Mouse (Mus musculus) CH12.LX (cell line): Measurements from ENCODE around the gene Maats1.

ENCODE experiments used
- CHD1 ChIP-seq: IDR thresholded peaks from 2 replicates; pipeline ENCODE4 v1.6.1; 2012; ENCODE audit warnings: low read depth, low read length, improper control_type of control experiment, inconsistent platforms
- CTCF ChIP-seq, 2 experiments: IDR thresholded peaks in 1 of 2; conservative IDR thresholded peaks in 1 of 2; 2 replicates each; pipeline ENCODE4 v1.5.1; 2011 to 2012; ENCODE audit warnings: low read depth in 2 of 2, low read length in 2 of 2, improper control_type of control experiment in 1 of 2, inconsistent platforms in 1 of 2, mild to moderate bottlenecking in 1 of 2, moderate library complexity in 1 of 2
- E2F4 ChIP-seq: IDR thresholded peaks from 2 replicates; pipeline ENCODE4 v1.6.1; 2011; ENCODE audit warnings: low read depth, low read length, improper control_type of control experiment; ENCODE audit not compliant: insufficient replicate concordance
- EP300 ChIP-seq: IDR thresholded peaks from 2 replicates; pipeline ENCODE4 v1.6.1; 2011; ENCODE audit warnings: low read length, improper control_type of control experiment
- JUN ChIP-seq: IDR thresholded peaks from 2 replicates; pipeline ENCODE4 v1.6.1; 2011; ENCODE audit warnings: low read depth, mild to moderate bottlenecking, low read length, improper control_type of control experiment, moderate library complexity; ENCODE audit not compliant: insufficient read depth
- KAT2A ChIP-seq: IDR thresholded peaks from 2 replicates; pipeline ENCODE4 v1.6.1; 2012; ENCODE audit warnings: low read length, improper control_type of control experiment, inconsistent platforms; ENCODE audit not compliant: insufficient replicate concordance
- MAX ChIP-seq: IDR thresholded peaks from 2 replicates; pipeline ENCODE4 v1.6.1; 2011; ENCODE audit warnings: low read length, improper control_type of control experiment
- MXI1 ChIP-seq: IDR thresholded peaks from 2 replicates; pipeline ENCODE4 v1.6.1; 2011; ENCODE audit warnings: mild to moderate bottlenecking, low read depth, low read length, improper control_type of control experiment
- POLR2A ChIP-seq: IDR thresholded peaks from 2 replicates; pipeline ENCODE4 v1.6.1; 2011; ENCODE audit warnings: low read depth, mild to moderate bottlenecking, improper control_type of control experiment, low read length
- POLR2AphosphoS2 ChIP-seq: IDR thresholded peaks from 2 replicates; pipeline ENCODE4 v1.6.1; 2011; ENCODE audit warnings: low read depth, low read length, improper control_type of control experiment
- TBP ChIP-seq: conservative IDR thresholded peaks from 2 replicates; pipeline ENCODE4 v1.6.1; 2011; ENCODE audit warnings: low read depth, low read length, improper control_type of control experiment
- UBTF ChIP-seq: IDR thresholded peaks from 2 replicates; pipeline ENCODE4 v1.6.1; 2012; ENCODE audit warnings: low read depth, mild to moderate bottlenecking, inconsistent platforms, low read length, improper control_type of control experiment, moderate library complexity
- USF1 ChIP-seq: IDR thresholded peaks from 2 replicates; pipeline ENCODE4 v1.6.1; 2014; ENCODE audit warnings: low read depth, mild to moderate bottlenecking, inconsistent platforms, low read length, improper control_type of control experiment
- ZC3H11A ChIP-seq: IDR thresholded peaks from 2 replicates; pipeline ENCODE4 v1.6.1; 2012; ENCODE audit warnings: low read depth, mild to moderate bottlenecking, inconsistent platforms, low read length, improper control_type of control experiment

DNA sequence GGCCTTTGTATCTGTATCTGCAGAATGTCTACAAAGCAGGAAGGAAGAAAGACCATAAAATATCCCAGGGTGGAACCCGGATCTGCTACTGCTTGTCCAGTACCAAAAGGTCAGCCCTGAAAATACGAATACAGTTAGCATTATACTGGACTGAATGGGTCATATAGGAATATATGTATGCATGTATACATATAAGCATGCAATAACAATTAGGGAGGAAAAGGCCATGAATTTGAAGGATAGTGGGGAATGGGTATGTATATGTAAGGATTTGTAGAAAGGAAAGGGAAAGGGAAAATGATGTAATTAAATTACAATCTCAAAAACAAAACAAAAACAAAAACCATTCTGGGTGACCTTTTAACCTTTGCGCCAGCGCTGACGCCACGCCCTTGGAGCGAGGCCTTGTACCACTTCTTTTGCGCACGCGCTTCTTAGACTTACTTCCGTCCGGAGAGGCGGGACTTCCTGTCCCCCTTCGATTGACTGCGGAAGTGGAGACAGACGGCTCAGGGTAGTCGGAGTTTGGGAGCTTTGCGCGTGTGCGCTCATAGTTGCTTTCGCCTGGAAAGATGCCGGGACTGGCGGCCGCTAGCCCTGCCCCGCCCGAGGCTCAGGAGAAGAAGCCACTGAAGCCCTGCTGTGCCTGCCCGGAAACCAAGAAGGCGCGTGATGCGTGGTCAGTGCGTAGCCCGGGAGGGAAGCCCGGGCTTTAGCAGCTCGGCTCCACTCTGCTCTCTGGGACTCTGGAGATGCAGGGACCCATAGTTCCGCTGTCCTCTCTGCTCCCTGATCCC lies 4.8 kb upstream of the Maats1 start, which contains the start of the genes Cox17 and Gm21987:
- TF ChIP-seq EP300 (no peak), ZC3H11A (no peak), USF1 (no peak), CTCF (conservative IDR thresholded peaks at IDR 0.05 in 1 of 2, IDR thresholded peaks at IDR 0.05 in 1 of 2; ENCODE audit: low read depth in 2 of 2, low read length in 2 of 2) (no peak), CHD1 (0 out of 2 replicates have a peak, but pooled peaks have one; percentile 58), KAT2A (peak; percentile 87), TBP (peak; percentile 87), POLR2A (peak; percentile 96), E2F4 (peak; percentile 64; the same call in 1 of the 2 replicates), UBTF (no peak), MXI1 (peak; percentile 96), MAX (peak; percentile 75), JUN (no peak), POLR2AphosphoS2 (no peak)
